Mouse (Mus musculus) NIH3T3 (cell line): ENCODE results near the gene Sf1.
A peak's percentile ranks its signal among the peaks of the same experiment; 100 is the strongest.

Experiments used
- DNase-seq: peaks from one replicate; pipeline ENCODE4 v3.0.0-alpha.2; 2012; ENCODE audit warnings: low read depth

Gene Sf1

DNA sequence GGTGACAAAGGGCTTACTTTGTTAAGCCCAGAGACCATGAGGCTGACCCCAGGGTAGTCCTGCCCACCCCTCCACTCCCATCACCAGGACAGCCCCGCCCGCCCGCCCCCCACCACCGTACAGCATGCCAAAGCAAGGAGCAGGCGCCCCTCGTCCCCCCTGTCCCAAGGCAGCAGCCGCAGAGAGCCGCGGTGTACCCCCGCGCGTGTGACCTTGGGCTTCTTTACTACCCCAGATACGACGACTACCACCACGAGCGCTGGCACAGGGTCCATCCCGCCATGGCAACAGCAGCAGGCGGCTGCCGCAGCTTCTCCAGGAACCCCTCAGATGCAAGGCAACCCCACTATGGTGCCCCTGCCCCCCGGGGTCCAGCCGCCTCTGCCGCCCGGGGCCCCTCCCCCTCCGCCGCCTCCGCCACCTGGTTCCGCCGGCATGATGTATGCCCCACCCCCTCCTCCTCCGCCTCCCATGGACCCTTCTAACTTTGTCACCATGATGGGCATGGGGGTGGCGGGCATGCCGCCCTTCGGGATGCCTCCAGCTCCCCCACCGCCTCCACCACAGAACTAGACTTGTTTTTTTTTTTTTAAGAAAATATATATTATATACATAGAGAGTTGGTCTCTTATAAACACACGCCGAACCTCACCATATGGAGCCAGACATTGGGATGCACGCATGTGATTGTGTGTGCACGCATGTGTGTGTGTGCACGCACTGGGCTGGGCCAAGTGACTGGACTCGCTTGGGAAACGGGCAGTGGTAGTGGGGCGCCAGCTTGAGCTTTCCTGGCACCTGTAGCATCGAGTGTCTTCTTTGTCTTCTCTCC lies 12.1 kb downstream of the Sf1 start:
- no peak for DNase-seq

DNA sequence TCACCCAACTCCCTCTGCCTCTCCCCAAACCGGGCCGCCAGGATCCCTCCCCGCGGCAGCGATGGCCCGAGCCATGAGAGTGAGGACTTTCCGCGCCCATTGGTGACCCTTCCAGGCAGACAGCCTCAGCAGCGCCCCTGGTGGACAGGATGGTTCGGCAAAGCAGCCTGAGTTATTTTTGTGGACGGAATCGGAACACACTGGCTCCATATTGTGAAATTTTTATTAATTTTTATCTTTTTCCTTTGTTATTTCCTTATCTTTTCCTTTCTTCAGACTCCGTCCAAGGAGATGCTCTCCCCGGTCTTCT lies 12.7 kb downstream of the Sf1 start:
- peak; percentile 55 for DNase-seq

DNA sequence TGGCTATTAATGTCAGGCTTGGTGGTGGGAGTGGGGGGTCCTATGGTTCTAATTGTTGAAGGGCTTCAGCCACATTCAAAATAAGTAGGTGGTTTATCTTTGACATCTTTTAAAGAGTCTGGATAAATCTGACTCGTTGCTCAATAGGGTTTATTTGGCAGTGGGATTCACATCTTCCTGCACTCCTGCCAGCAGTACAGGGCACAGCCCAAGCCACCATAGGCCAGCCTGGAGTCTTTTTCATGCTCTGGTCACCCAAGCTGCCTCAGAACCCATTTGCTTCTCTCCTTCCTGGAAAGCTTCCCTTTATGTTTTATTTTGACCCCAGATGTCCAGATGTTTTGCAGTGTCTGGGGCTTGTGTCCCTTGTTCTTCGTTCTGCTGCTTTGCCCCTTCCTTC lies 13.2 kb downstream of the Sf1 start:
- no peak for DNase-seq

DNA sequence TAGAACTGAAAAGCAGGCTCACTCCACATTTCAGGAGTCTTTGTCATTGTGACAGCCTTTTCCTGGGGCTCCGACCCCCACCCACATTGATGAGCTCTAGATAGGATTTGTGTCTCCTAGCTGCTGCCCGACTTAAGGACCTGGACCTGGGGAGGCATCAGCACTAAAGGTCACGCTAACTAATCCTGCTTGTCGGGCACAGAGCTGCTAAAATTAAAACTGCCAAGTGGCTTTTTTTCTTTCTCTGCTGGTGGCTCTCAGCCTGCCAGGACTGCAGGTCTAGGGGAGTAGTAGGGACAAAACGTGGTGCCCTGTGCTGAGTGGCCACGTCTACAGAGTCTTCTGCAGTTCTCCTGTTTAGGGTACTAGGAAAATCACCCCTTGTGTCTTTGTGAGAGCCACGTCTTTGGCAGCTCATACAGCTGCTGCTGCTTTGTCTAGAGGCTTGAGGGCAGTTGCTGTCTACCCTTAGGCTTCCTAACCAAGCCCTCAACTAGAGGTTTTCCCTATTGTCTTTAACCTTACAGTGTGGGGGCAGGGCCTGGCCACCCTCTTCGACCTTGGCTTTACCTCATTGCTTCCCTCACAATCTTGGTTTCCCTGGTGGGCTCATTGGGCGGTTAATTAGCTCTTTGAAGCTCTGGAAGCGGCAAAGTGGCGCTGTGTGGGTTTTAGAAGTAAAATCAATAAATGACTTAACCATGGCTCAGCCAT lies 14.0 kb downstream of the Sf1 start:
- DNase-seq: no peak

DNA sequence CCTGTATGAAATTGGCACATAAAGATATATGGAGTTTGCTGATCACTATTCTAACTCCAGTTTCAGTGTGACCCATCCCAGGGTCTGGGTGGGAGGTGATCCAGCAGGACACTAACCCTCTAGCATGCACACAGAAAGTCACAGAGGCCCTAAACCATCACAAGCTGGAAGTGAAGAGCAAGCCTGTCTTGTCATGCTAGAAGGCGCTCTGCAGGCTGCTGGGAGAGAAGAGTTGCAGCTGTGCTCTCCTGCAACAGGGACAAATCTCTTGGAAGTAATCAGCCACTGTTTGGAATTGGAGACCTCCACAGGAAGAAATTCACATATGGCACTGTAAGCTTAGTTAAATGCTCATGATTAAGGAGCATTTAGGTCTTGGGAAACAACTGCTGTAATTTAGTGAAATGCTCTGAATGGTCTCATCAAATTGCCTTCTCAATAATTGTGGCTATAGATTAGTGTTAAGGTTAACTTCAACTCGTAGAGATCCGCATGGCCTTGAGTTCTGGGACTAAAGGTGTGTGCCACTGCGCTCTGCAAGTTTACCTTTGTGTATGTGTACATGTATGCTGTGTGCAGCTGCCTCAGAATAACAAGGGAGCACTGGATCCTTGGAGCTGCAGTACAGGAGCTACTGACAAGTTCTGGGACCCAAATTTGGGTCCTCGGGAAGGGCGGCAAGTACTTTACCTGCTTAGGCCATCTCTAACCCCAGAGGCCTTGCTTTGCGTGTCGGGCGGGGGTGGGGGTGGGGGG lies 17.1 kb downstream of the Sf1 start:
- no peak for DNase-seq

DNA sequence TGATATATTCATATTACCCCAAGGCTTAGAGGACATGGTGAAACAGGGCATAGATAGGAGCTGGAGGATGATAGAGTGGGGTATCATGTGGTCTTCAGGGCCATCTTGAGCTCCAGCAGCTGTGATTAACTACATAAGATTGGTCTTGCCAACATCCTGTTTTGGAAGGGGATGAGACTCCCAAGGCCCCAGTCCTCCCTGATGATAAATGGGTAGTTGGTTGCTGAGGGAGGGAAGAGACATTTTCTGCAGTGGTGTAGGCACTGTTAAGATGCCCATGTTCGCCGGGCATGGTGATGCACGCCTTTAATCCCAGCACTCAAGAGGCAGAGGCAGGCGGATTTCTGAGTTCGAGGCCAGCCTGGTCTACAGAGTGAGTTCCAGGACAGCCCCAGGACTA lies 17.7 kb downstream of the Sf1 start:
- DNase-seq: no peak

GRCm38 (mm10) chr19:6382323-6382924 lies 18.9 kb downstream of the Sf1 start:
- no peak for DNase-seq

- DNase-seq: no peak
These were observed 20.0 kb downstream of the Sf1 start for GRCm38 (mm10) chr19:6383470-6383869.

DNA sequence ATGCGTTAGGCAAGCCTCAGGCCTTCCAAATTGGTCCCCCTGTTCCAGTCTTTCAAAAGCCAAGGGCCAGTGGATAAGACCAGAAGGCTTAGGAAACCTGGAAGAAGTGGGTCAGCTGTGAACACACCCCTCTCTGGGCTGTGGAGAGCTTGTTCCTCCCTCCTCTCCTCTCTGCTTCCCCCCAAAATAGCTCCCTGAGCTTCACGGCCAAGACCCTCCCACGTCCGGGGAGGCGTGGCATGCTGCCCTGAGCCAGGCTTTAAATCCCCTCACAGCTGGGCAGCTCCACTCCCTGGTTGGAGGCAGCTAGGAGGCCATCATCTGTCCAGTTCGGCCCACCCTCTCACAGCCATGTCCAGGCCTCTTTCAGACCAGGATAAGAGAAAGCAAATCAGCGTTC lies 20.6 kb downstream of the Sf1 start, which contains the start of gene Pygm:
Gene Pygm (plus strand): TSS at position 272 of the 400 bp plus-strand sequence.
- DNase-seq: no peak

DNA sequence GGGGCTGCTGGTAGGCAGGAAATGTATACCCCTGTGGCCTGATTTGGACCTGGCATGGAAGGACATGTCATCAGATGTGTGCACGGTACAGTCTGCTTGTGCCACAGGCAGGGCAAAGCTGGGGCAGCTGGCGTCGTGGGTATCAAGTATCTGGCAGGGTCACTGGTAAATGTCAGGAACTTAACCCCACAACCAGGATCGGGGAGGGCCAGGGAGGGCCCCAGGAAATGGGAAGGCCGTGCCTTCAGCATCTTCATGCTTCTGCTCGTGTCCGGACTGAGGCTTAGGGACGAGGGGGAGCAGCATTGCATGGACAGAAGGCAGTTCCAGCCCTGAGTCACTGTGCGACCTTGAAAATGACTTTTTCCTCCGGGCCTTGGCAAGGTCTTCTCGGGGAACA lies 21.5 kb downstream of the Sf1 start:
- no peak for DNase-seq

DNA sequence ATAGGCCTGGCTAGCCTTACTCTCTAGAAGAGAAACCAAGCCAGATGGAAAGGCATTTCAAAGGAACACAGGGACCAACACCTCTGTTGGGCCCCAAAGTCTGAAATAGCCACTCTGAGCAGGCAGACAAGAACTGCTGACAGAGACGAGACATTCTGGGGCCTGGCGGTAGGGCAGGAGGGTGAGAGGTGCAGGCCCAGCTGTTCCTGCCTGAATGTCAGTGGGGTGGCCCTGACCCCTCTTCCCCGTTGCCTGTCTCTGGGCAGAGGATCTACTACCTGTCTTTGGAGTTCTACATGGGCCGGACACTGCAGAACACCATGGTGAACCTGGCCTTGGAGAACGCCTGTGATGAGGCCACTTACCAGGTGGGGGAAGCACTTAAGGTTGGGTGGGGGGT lies 21.9 kb downstream of the Sf1 start:
- DNase-seq: no peak

- no peak for DNase-seq
These were observed 22.3 kb downstream of the Sf1 start for GRCm38 (mm10) chr19:6385821-6386220.

- no peak for DNase-seq
These were observed 22.7 kb downstream of the Sf1 start for GRCm38 (mm10) chr19:6386234-6386633.

DNA sequence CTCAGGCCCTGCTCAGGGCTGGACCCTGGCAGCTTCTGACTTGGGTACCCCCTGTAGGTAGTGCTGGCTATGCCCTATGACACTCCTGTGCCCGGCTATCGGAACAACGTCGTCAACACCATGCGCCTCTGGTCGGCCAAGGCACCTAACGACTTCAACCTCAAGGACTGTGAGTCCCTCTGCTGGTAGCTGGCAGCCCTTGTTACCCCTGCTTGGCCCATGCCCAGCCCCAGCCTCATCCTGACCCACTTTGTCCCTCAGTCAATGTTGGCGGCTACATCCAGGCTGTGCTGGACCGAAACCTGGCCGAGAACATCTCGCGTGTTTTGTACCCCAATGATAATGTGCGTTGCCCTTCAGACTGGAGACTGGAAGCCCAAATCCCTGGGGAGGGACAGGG lies 24.5 kb downstream of the Sf1 start:
- DNase-seq: no peak

- DNase-seq: no peak
These were observed 26.3 kb downstream of the Sf1 start for GRCm38 (mm10) chr19:6389803-6390202.

DNA sequence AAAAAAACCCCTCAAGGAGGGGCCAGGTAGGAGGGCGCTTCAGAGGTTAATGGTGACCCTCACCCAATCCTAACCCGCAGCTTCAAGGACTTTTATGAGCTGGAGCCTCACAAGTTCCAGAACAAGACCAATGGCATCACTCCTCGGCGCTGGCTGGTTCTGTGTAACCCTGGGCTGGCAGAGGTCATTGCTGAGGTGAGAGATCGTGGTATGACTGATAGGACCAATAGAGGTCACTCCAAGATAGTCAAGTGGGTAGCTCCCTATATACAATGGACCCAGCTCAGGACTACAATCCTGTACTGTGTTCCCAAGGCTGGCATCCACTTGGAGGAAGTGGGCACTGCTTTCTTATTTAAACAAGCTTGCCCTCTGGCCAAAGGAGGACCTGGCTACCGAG lies 26.8 kb downstream of the Sf1 start:
- no peak for DNase-seq

GRCm38 (mm10) chr19:6392743-6393393 lies 29.4 kb downstream of the Sf1 start:
- no peak for DNase-seq

DNA sequence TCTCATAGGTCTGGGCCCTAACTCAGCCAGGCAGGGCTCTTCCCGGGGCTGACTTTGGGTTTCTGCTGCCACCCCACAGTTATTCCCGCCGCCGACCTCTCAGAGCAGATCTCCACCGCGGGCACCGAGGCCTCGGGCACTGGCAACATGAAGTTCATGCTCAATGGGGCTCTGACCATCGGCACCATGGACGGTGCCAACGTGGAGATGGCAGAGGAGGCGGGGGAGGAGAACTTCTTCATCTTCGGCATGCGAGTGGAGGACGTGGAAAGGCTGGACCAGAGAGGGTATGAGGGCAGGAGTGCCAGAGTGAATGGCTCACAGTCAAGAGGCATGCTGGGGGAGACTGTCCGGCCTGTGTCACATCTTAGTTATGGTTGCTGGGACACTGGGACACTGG lies 30.1 kb downstream of the Sf1 start:
- DNase-seq: no peak

- no peak for DNase-seq
These were observed 32.7 kb downstream of the Sf1 start for GRCm38 (mm10) chr19:6396237-6396636.

DNA sequence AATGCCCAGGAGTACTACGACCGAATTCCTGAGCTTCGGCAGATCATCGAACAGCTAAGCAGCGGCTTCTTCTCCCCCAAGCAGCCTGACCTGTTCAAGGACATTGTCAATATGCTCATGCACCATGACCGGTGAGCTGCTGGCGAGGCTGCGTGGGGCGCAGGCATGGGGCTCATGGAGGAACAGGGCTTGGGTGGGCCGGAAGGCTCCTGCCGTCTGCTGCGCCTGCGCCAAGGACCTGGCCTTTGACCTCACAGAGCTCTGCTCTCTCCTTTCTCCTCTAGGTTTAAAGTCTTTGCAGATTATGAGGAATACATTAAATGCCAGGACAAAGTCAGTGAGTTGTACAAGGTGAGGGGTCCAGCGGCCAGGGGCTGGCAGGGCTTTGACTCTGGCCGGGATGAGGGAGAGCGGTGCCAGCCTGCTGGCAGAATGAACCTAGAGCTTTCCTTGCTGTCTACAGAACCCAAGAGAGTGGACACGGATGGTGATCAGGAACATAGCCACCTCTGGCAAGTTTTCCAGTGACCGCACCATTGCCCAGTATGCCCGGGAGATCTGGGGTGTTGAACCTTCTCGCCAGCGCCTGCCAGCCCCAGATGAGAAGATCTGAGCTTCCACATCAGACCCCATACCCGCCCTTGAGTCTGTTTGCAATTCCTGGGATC lies 34.2 kb downstream of the Sf1 start:
- DNase-seq: no peak

GRCm38 (mm10) chr19:6398447-6399284 lies 35.2 kb downstream of the Sf1 start:
- DNase-seq: no peak
